Mouse (Mus musculus): Measurements from ENCODE around the gene Sp3.
A peak's percentile ranks its signal among the peaks of the same experiment; 100 is the strongest.
"Not testable (repeated sequence)": the region's sequence is repeated elsewhere in the genome, so short reads cannot be mapped to it uniquely, and the experiment has no call there.

Gene Sp3

GRCm38 (mm10) chr2:72988945-72989344 is 8.7 kb upstream of the Sp3 start:
- DNase-seq, result not testable (repeated sequence)

GRCm38 (mm10) chr2:72986616-72987015 is 6.4 kb upstream of the Sp3 start, which contains the start of gene Gm11084:
Gene Gm11084 (minus strand): TSS chr2:72986716.
- no peak for DNase-seq

- DNase-seq, result no peak
These were observed 5.3 kb upstream of the Sp3 start for GRCm38 (mm10) chr2:72985516-72985915.

GRCm38 (mm10) chr2:72984806-72985205 is 4.6 kb upstream of the Sp3 start:
- no peak for DNase-seq

- no peak for DNase-seq
These were observed 3.0 kb upstream of the Sp3 start for GRCm38 (mm10) chr2:72983211-72983610.

GRCm38 (mm10) chr2:72982110-72982785 is 2.0 kb upstream of the Sp3 start:
- DNase-seq, result no peak

GRCm38 (mm10) chr2:72981441-72982109 is 1.3 kb upstream of the Sp3 start:
- no peak for DNase-seq

- no peak for DNase-seq
These were observed 802 bp upstream of the Sp3 start for GRCm38 (mm10) chr2:72981075-72981420.

GRCm38 (mm10) chr2:72979659-72980071 is 581 bp downstream of the Sp3 start:
- peak; percentile 88 for DNase-seq

GRCm38 (mm10) chr2:72978901-72979658 is 1.2 kb downstream of the Sp3 start:
- DNase-seq, result peak; percentile 93

GRCm38 (mm10) chr2:72978473-72978872 is 1.8 kb downstream of the Sp3 start:
- no peak for DNase-seq

GRCm38 (mm10) chr2:72977272-72977671 is 3.0 kb downstream of the Sp3 start:
- DNase-seq, result no peak

- DNase-seq, result no peak
These were observed 4.2 kb downstream of the Sp3 start for GRCm38 (mm10) chr2:72976036-72976435.

- DNase-seq, result no peak
These were observed 9.4 kb downstream of the Sp3 start for GRCm38 (mm10) chr2:72970831-72971230.

GRCm38 (mm10) chr2:72970302-72970701 is 9.9 kb downstream of the Sp3 start:
- DNase-seq, result no peak

- no peak for DNase-seq
These were observed 11.7 kb downstream of the Sp3 start for GRCm38 (mm10) chr2:72968536-72968935.

- DNase-seq, result no peak
These were observed 14.8 kb downstream of the Sp3 start for GRCm38 (mm10) chr2:72965450-72965849.

- DNase-seq, result no peak
These were observed 23.8 kb downstream of the Sp3 start for GRCm38 (mm10) chr2:72956415-72956814.

GRCm38 (mm10) chr2:72952979-72953378 is 27.3 kb downstream of the Sp3 start:
- no peak for DNase-seq

- no peak for DNase-seq
These were observed 44.3 kb downstream of the Sp3 start for GRCm38 (mm10) chr2:72935937-72936336.

- no peak for DNase-seq
These were observed 48.1 kb downstream of the Sp3 start for GRCm38 (mm10) chr2:72932186-72932585.

GRCm38 (mm10) chr2:72924981-72925380 is 55.3 kb downstream of the Sp3 start:
- no peak for DNase-seq

GRCm38 (mm10) chr2:72916170-72916569 is 64.1 kb downstream of the Sp3 start:
- DNase-seq, result no peak
